Mouse (Mus musculus): ENCODE data around the gene Fhit. TPM values are rescaled to one million over a fixed set of nuclear protein-coding genes. Genes with fewer than 3 reads are reported as not detected.

The Fhit gene
- polyA plus RNA-seq, 1 experiment from 2014 or later = 5.6 TPM

DNA sequence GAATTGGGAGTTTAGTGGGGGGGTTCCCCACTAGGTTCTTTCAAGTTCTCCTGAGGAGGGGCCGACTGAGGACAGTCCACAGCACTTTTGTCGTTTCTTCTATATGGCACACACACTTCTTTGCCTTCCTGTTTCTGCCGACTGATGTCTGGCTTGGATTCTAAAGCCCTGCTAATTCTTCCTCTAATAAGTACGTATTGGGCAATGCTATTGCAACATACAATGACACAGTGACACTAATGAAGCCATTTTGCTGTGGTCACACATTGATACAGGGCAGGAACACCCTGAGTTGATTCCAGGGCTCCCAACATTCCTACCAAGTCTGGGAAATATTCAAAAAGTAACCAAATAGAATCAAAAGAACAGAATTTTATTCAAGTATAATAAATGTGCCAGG, 1032.2 kb downstream of the Fhit start:
- WGBS (ENCODE audit: insufficient replicate concordance) = 84% methylated on average over 4 of the region's 4 CpGs
- Histone ChIP-seq H3K36me3 (ENCODE audit: control insufficient read depth, insufficient read depth, low read length) (no peaks in the 10 kb centered on the region), H3K27me3 (ENCODE audit: control insufficient read depth, insufficient read depth, low read length) (no peaks in the 10 kb centered on the region), H3K4me2 (no peak overlapping the region), H3K27ac (ENCODE audit: low read depth, low read length) (no peak overlapping the region), H3K9me3 (replicated peaks; ENCODE audit: control insufficient read depth, low read length) (no peaks in the 10 kb centered on the region), H3K4me1 (ENCODE audit: control insufficient read depth, insufficient read depth, low read length) (no peaks in the 10 kb centered on the region), H3K9ac (ENCODE audit: low read depth, low read length) (no peak overlapping the region), H3K4me3 (ENCODE audit: low read depth, low read length) (no peak overlapping the region)
- no peak for ATAC-seq (replicated peaks; ENCODE audit: insufficient number of reproducible peaks, low FRiP score, low TSS enrichment)

DNA sequence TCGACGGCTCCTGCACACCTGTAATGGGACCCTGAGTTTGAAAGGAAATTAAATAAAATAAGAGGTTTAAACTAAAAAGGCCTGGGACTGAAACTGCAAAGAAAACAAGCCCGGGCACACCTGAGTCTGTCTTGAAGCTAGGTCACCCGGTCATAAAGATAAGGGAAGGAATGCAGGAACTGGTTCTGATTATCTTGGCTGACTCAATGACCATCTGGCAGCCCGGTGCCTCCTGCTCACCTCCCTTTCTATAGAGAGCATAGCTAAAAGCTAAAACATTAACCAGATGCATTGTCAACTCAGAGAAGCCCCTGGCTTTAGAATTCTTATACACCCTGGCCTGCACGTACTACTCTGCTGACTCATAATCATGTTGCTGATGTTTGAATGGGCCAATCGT, 1032.7 kb downstream of the Fhit start:
- WGBS (ENCODE audit: insufficient replicate concordance) = 56% methylated on average over 7 of the region's 7 CpGs
- Histone ChIP-seq H3K36me3 (ENCODE audit: control insufficient read depth, insufficient read depth, low read length) (no peaks in the 10 kb centered on the region), H3K27me3 (ENCODE audit: control insufficient read depth, insufficient read depth, low read length) (no peaks in the 10 kb centered on the region), H3K27ac (ENCODE audit: low read depth, low read length) (no peak overlapping the region), H3K4me2 (no peak overlapping the region), H3K9me3 (replicated peaks; ENCODE audit: control insufficient read depth, low read length) (no peaks in the 10 kb centered on the region), H3K4me3 (ENCODE audit: low read depth, low read length) (no peak overlapping the region), H3K4me1 (ENCODE audit: control insufficient read depth, insufficient read depth, low read length) (no peaks in the 10 kb centered on the region), H3K9ac (ENCODE audit: low read depth, low read length) (no peak overlapping the region)
- no peak for ATAC-seq (replicated peaks; ENCODE audit: insufficient number of reproducible peaks, low FRiP score, low TSS enrichment)

DNA sequence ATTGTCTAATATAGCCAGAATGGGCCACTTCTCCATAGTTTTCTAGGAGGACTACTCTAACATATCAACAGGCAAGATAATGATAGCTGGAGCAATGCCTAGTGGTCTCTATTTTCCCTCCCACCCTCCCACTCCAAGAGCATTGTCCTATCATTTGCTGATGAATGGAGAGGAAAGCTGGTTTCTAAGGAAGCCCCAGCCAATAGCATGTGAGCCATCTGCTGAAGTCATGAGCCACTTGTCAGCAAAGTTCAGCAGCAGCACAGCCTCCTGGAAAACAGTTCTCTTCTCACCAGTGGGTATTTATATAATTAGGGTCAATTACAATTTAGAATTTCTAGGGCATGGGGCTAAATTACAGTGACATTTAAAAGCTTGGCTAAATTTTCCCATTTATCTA, 1035.3 kb downstream of the Fhit start:
- Histone ChIP-seq H3K4me1 (ENCODE audit: control insufficient read depth, insufficient read depth, low read length) (no peaks in the 10 kb centered on the region), H3K36me3 (ENCODE audit: control insufficient read depth, insufficient read depth, low read length) (no peaks in the 10 kb centered on the region), H3K4me2 (no peak overlapping the region), H3K27ac (ENCODE audit: low read depth, low read length) (no peak overlapping the region), H3K27me3 (ENCODE audit: control insufficient read depth, insufficient read depth, low read length) (no peaks in the 10 kb centered on the region), H3K9ac (ENCODE audit: low read depth, low read length) (no peak overlapping the region), H3K4me3 (ENCODE audit: low read depth, low read length) (no peak overlapping the region), H3K9me3 (replicated peaks; ENCODE audit: control insufficient read depth, low read length) (no peaks in the 10 kb centered on the region)
- no peak for ATAC-seq (replicated peaks; ENCODE audit: insufficient number of reproducible peaks, low FRiP score, low TSS enrichment)

DNA sequence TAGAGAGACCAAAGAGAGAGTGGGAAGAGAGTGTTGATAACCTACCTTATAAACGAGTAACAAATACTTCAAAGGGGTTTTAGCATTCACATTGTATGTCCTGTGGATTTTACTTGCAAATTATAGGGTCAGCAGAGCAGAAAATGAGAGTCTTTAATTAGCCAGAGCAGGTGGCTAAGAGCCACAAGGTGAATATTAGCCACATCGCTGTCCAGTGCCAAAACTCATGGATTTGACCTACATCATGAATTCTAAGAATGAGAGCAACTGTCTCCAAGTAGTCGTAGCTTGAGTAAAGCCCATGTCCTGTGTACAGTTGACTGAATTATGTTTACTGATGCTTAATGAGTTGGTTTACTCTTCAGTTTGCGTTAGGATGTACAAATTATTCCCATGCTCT, 1039.7 kb downstream of the Fhit start:
- 88% methylated on average over 4 of the region's 4 CpGs for WGBS (ENCODE audit: insufficient replicate concordance)
- no peaks in the 10 kb centered on the region for H3K9me3 ChIP-seq (replicated peaks; ENCODE audit: control insufficient read depth, low read length)
- ATAC-seq (replicated peaks; ENCODE audit: insufficient number of reproducible peaks, low FRiP score, low TSS enrichment) = no peak

DNA sequence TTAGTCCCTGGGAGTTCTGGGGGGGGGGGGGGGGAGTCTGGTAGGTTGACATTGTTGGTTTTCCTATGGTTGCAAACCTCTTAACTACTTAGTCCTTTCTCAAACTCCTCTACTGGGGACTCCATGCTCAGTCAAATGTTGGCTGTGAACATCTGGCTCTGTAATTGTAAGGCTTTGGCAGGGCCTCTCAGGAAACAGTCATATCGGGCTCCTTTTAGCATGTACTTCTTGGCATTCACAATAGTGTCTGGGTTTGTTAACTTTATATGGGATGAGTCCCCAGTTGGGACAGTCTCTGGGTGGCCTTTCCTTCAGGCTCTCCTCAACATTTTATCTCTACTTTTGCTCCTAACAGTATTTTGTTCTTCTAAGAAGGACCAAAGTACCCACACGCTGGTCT, 1065.6 kb downstream of the Fhit start:
- Histone ChIP-seq H3K9ac (ENCODE audit: low read depth, low read length) (no peak overlapping the region), H3K27ac (ENCODE audit: low read depth, low read length) (no peak overlapping the region), H3K27me3 (ENCODE audit: control insufficient read depth, insufficient read depth, low read length) (no peaks in the 10 kb centered on the region), H3K4me3 (ENCODE audit: low read depth, low read length) (no peak overlapping the region), H3K4me1 (ENCODE audit: control insufficient read depth, insufficient read depth, low read length) (no peaks in the 10 kb centered on the region), H3K9me3 (replicated peaks; ENCODE audit: control insufficient read depth, low read length) (0 out of 2 replicates have a peak, but pooled peaks cover 3% of the 10 kb centered on the region), H3K4me2 (no peak overlapping the region), H3K36me3 (ENCODE audit: control insufficient read depth, insufficient read depth, low read length) (no peaks in the 10 kb centered on the region)
- 89% methylated on average over 2 of the region's 2 CpGs for WGBS (ENCODE audit: insufficient replicate concordance)
- ATAC-seq (replicated peaks; ENCODE audit: insufficient number of reproducible peaks, low FRiP score, low TSS enrichment) = no peak

More for the DNA sequence above, 1039.7 kb downstream of the Fhit start:
- no peaks in the 10 kb centered on the region for H3K27me3 ChIP-seq (ENCODE audit: control insufficient read depth, insufficient read depth, low read length)
- H3K27ac ChIP-seq (ENCODE audit: low read depth, low read length) = no peak overlapping the region
- H3K36me3 ChIP-seq (ENCODE audit: control insufficient read depth, insufficient read depth, low read length) = no peaks in the 10 kb centered on the region
- H3K4me2 ChIP-seq = no peak overlapping the region
- H3K9ac ChIP-seq (ENCODE audit: low read depth, low read length) = no peak overlapping the region
- H3K4me3 ChIP-seq (ENCODE audit: low read depth, low read length) = no peak overlapping the region
- no peaks in the 10 kb centered on the region for H3K4me1 ChIP-seq (ENCODE audit: control insufficient read depth, insufficient read depth, low read length)

DNA sequence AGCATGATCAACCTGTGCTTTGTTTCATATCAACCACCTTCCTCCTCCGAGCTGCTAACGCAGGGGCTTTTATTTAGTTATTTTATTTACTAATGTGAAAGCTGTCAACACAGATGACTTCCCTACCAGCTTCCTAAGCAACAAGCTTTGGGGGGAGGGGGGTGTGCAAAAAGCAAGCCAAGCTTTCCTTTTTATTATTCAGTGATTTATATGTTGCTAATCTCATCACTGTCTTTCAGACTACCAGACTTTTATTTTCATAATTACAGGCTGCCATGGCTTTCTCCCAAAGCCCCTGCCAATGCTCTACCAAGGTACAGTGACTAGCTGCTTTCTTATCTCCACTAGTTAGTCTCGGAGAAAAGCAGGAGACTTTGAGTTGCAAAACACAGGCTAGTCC, 1082.8 kb downstream of the Fhit start:
- H3K4me1 ChIP-seq (ENCODE audit: control insufficient read depth, insufficient read depth, low read length) = no peaks in the 10 kb centered on the region
- no peak overlapping the region for H3K27ac ChIP-seq (ENCODE audit: low read depth, low read length)
- no peaks in the 10 kb centered on the region for H3K27me3 ChIP-seq (ENCODE audit: control insufficient read depth, insufficient read depth, low read length)
- no peak for ATAC-seq (replicated peaks; ENCODE audit: insufficient number of reproducible peaks, low FRiP score, low TSS enrichment)
- no peak overlapping the region for H3K4me2 ChIP-seq
- H3K9me3 ChIP-seq (replicated peaks; ENCODE audit: control insufficient read depth, low read length) = no peaks in the 10 kb centered on the region
- H3K4me3 ChIP-seq (ENCODE audit: low read depth, low read length) = no peak overlapping the region
- H3K9ac ChIP-seq (ENCODE audit: low read depth, low read length) = no peak overlapping the region
- H3K36me3 ChIP-seq (ENCODE audit: control insufficient read depth, insufficient read depth, low read length) = no peaks in the 10 kb centered on the region
- WGBS (ENCODE audit: insufficient replicate concordance) = 81% methylated on average over 3 of the region's 3 CpGs

DNA sequence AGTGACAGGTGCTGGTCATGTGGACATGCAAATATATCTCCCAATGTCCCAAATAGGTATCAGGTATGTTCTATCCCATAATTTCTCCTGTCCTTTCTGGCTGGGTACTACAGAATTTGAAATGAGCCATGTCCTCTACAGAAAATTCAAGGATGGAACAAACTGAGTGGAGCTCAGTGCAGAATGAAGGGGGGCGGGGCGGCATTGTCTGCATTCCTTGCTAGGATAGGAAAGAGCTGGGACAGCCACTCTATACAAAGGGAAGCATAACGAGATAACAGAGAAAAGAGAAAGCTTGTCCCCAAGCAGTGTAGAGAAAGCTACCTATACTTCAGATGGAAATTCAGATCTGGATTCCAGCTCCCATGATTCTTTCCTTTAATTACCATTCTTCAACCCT, 1111.9 kb downstream of the Fhit start:
- H3K27ac ChIP-seq (ENCODE audit: low read depth, low read length) = no peak overlapping the region
- H3K4me2 ChIP-seq = no peak overlapping the region
- no peaks in the 10 kb centered on the region for H3K27me3 ChIP-seq (ENCODE audit: control insufficient read depth, insufficient read depth, low read length)
- H3K4me1 ChIP-seq (ENCODE audit: control insufficient read depth, insufficient read depth, low read length) = peaks cover 5% of the 10 kb centered on the region; the same call in 1 of the 2 replicates
- no peaks in the 10 kb centered on the region for H3K36me3 ChIP-seq (ENCODE audit: control insufficient read depth, insufficient read depth, low read length)
- no peak for ATAC-seq (replicated peaks; ENCODE audit: insufficient number of reproducible peaks, low FRiP score, low TSS enrichment)
- no peak overlapping the region for H3K4me3 ChIP-seq (ENCODE audit: low read depth, low read length)
- WGBS (ENCODE audit: insufficient replicate concordance) = 52% methylated on average over 3 of the region's 3 CpGs
- no peak overlapping the region for H3K9ac ChIP-seq (ENCODE audit: low read depth, low read length)
- no peaks in the 10 kb centered on the region for H3K9me3 ChIP-seq (replicated peaks; ENCODE audit: control insufficient read depth, low read length)

DNA sequence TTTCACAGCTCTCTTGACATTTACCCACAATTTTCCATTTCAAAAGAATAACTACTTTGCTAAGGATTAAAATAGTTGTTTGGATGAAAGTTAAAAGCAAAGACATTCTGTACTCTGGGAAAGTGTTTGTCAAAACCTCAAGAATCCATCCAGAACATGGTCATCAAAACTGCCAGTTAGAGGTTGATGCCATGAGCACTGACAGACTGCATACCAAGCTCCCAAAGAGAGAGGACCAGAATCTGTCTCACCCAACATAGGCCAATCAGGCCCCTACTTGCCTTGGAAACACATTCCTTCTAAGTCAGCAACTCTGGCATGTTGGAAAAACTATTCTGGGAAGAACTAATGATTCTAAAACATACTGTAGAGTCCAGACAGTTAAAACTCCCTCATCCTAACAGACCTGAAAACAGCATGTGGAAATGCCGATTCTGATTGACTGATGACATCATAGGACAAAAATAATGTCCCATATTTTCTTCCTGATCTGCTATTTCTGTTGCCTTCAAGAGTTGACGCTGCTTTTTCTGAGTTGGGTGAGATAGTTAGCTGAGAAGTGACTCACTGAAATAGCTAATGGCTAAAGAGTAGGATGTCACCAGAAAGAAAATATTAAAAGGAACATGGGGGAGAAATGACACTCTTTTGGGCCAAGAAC, 1114.6 kb downstream of the Fhit start:
- Histone ChIP-seq H3K4me2 (no peak overlapping the region), H3K36me3 (ENCODE audit: control insufficient read depth, insufficient read depth, low read length) (no peaks in the 10 kb centered on the region), H3K9ac (ENCODE audit: low read depth, low read length) (no peak overlapping the region), H3K27ac (ENCODE audit: low read depth, low read length) (no peak overlapping the region), H3K27me3 (ENCODE audit: control insufficient read depth, insufficient read depth, low read length) (no peaks in the 10 kb centered on the region), H3K4me3 (ENCODE audit: low read depth, low read length) (no peak overlapping the region), H3K4me1 (ENCODE audit: control insufficient read depth, insufficient read depth, low read length) (peaks cover 5% of the 10 kb centered on the region; the same call in 1 of the 2 replicates), H3K9me3 (replicated peaks; ENCODE audit: control insufficient read depth, low read length) (no peaks in the 10 kb centered on the region)
- WGBS (ENCODE audit: insufficient replicate concordance) = 57% methylated on average over 2 of the region's 2 CpGs
- ATAC-seq (replicated peaks; ENCODE audit: insufficient number of reproducible peaks, low FRiP score, low TSS enrichment) = no peak

DNA sequence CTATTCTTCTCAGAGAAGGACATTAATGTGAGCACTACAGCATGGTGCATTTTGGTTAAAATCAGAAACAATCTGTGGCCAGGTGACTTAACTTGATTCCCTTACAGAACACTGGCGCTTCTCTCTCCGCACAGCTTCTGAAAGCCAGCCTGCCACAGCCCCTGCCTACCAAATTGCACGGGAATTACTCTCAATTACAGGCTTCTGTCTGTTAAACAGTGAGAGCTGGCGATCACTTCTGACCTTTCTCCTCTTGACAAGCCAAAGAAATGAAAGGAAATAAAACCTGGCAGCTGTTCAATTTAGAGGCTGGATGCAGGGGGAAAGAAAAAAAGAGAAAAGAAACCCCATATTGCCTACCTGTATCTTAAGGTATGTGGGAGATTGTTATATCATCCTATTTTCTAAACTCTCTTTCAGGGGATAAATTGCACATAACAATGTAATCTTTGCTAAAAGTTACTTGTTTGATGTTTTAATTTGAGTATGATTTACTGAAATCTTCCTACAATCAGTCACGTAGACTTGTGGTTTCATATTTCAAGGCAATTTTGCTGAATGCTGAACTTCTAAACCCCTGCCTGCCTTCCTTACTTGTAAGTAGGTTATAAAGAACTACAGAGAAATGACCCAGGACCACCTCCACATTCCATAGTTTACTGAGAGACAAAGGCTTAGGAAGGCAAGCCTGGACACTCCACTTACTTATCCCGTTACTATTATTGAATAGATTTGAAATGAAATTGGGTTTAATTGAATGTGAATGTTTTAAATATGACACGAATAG, 1115.3 kb downstream of the Fhit start:
- WGBS (ENCODE audit: insufficient replicate concordance) = 64% methylated on average over 7 of the region's 7 CpGs
- no peak overlapping the region for H3K27ac ChIP-seq (ENCODE audit: low read depth, low read length)
- peaks cover 5% of the 10 kb centered on the region; the same call in 1 of the 2 replicates for H3K4me1 ChIP-seq (ENCODE audit: control insufficient read depth, insufficient read depth, low read length)
- no peak for ATAC-seq (replicated peaks; ENCODE audit: insufficient number of reproducible peaks, low FRiP score, low TSS enrichment)
- H3K36me3 ChIP-seq (ENCODE audit: control insufficient read depth, insufficient read depth, low read length) = no peaks in the 10 kb centered on the region
- no peak overlapping the region for H3K9ac ChIP-seq (ENCODE audit: low read depth, low read length)
- no peaks in the 10 kb centered on the region for H3K9me3 ChIP-seq (replicated peaks; ENCODE audit: control insufficient read depth, low read length)
- H3K27me3 ChIP-seq (ENCODE audit: control insufficient read depth, insufficient read depth, low read length) = no peaks in the 10 kb centered on the region
- H3K4me3 ChIP-seq (ENCODE audit: low read depth, low read length) = no peak overlapping the region
- H3K4me2 ChIP-seq = no peak overlapping the region
